Mouse (Mus musculus) midbrain, embryonic 10.5 days (tissue): Measurements from ENCODE around the gene 2310003L06Rik. TPM values are rescaled to one million over a fixed set of nuclear protein-coding genes. Genes with fewer than 3 reads are reported as not detected.

Source experiments
- DNase-seq: peaks from one replicate; pipeline ENCODE4 v3.0.0-alpha.2; 2017; ENCODE audit warnings: low spot score
- H3K27ac ChIP-seq: fragments of 300-500 bp; sonication (generic); replicated peaks from 2 replicates; pipeline ENCODE4 v1.5.1; 2016; ENCODE audit warnings: mild to moderate bottlenecking
- H3K27me3 ChIP-seq: fragments of 300-500 bp; sonication (generic); 2 replicates; pipeline ENCODE4 v1.6.1; 2016; ENCODE audit warnings: low read depth, mild to moderate bottlenecking; ENCODE audit not compliant: poor library complexity, severe bottlenecking
- H3K36me3 ChIP-seq: fragments of 300-500 bp; sonication (generic); 2 replicates; pipeline ENCODE4 v1.6.1; 2016; ENCODE audit warnings: mild to moderate bottlenecking, moderate library complexity
- H3K4me1 ChIP-seq: fragments of 300-500 bp; sonication (generic); 2 replicates; pipeline ENCODE4 v1.6.1; 2016
- H3K4me3 ChIP-seq: fragments of 300-500 bp; sonication (generic); 2 replicates; pipeline ENCODE4 v1.5.1; 2016; ENCODE audit warnings: mild to moderate bottlenecking, moderate library complexity
- H3K9me3 ChIP-seq: fragments of 300-500 bp; sonication (generic); replicated peaks from 2 replicates; pipeline ENCODE4 v1.6.1; 2016; ENCODE audit warnings: mild to moderate bottlenecking
- WGBS: fragments of 180-500 bp; shearing (Covaris S2); methylation state at CpG from one replicate; pipeline ENCODE4 v1.1.7; 2016; 5-methylcytosine and 5-hydroxymethylcytosine counted together
- polyA plus RNA-seq: library from polyadenylated mRNA; unstranded; fragments of >200 nt; fragmentation: Nextera tagmentation; extraction: Ambion mirVana; gene quantifications from 2 replicates; pipeline ENCODE4 v1.2.1, GENCODE M21; 2016

The 2310003L06Rik gene
- not detected in 2 replicates for polyA plus RNA-seq

GRCm38 (mm10) chr5:87969201-87969600 is at the start of gene 2310003L06Rik, which contains the start of gene Gm28434:
Gene 2310003L06Rik (plus strand): TSS chr5:87969459.
Gene Gm28434 (plus strand): TSS chr5:87969517.
- Histone ChIP-seq H3K4me3 (no peak within 1 kb of the TSS), H3K27me3 (no peaks in the 10 kb centered on the region), H3K36me3 (no peaks in the 10 kb centered on the region), H3K9me3 (no peaks in the 10 kb centered on the region), H3K4me1 (no peaks in the 10 kb centered on the region), H3K27ac (no peak within 1 kb of the TSS)
- no peak for DNase-seq
- WGBS: 74% methylated on average over 2 of the region's 2 CpGs

GRCm38 (mm10) chr5:87925372-87925771 is 43.9 kb upstream of the 2310003L06Rik start, which contains the start of gene Csn3:
Gene Csn3 (plus strand): TSS chr5:87925579.
- 36% methylated on average over 5 of the region's 5 CpGs for WGBS
- peak; percentile 16 for DNase-seq

DNA sequence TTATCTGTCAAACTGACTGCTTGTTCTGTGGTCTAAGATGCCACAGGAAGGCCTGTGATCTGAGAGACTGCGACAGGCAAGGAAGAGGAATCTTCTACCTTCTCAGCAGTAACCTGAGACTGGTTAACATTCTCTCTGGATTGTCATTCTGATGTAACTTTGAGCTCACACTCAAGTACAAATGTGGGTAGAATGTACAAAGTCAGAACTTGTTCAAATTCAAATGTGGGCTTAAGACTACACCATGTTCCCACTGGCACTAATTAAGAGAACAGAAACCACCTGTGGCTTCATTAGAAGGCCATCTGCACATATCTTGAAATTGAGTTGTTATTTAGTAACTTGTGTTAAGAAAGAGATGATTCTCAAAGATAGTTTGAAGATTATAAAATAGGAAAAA is 37.7 kb upstream of the 2310003L06Rik start:
- H3K27me3 ChIP-seq: no peaks in the 10 kb centered on the region
- H3K27ac ChIP-seq: no peak overlapping the region
- no peaks in the 10 kb centered on the region for H3K4me1 ChIP-seq
- no peaks in the 10 kb centered on the region for H3K36me3 ChIP-seq
- no peak for DNase-seq
- H3K9me3 ChIP-seq: no peaks in the 10 kb centered on the region
- H3K4me3 ChIP-seq: no peak overlapping the region
- WGBS: 27% methylated on average over 1 of the region's 1 CpGs

More at GRCm38 (mm10) chr5:87925372-87925771, 43.9 kb upstream of the 2310003L06Rik start, which contains the start of gene Csn3:
- Histone ChIP-seq H3K36me3 (no peaks in the 10 kb centered on the region), H3K4me3 (no peak within 1 kb of the TSS), H3K4me1 (no peaks in the 10 kb centered on the region), H3K27ac (no peak within 1 kb of the TSS), H3K9me3 (no peaks in the 10 kb centered on the region), H3K27me3 (no peaks in the 10 kb centered on the region)

DNA sequence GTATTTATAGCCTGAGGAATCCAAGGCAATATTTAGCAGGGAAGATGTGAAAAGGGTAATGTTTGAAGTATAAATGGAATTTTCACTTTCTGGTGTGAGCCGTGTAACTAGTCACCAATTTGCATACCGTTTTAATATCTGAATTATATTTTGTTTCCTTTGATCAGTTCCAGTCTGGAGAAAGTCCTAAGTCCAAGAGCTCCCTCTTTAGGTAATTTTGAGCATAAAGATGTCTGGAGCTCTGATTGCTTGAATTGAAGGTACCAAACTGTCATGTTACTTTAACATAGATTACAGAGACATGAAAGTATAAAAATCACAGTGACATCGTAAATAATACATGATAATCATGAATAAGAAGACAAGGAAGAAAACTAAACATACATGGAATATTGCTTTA is 28.5 kb upstream of the 2310003L06Rik start:
- no peak overlapping the region for H3K27ac ChIP-seq
- no peak overlapping the region for H3K4me3 ChIP-seq
- no peaks in the 10 kb centered on the region for H3K27me3 ChIP-seq
- no peak for DNase-seq
- no peaks in the 10 kb centered on the region for H3K4me1 ChIP-seq
- H3K9me3 ChIP-seq: no peaks in the 10 kb centered on the region
- H3K36me3 ChIP-seq: no peaks in the 10 kb centered on the region
- WGBS: 57% methylated on average over 3 of the region's 3 CpGs

GRCm38 (mm10) chr5:87942515-87942914 is 26.7 kb upstream of the 2310003L06Rik start:
- no peaks in the 10 kb centered on the region for H3K27me3 ChIP-seq
- H3K4me3 ChIP-seq: no peak overlapping the region
- H3K4me1 ChIP-seq: no peaks in the 10 kb centered on the region
- no peaks in the 10 kb centered on the region for H3K36me3 ChIP-seq
- no peak overlapping the region for H3K27ac ChIP-seq
- no peaks in the 10 kb centered on the region for H3K9me3 ChIP-seq
- no peak for DNase-seq

- no peak for DNase-seq
Observed at GRCm38 (mm10) chr5:87951836-87952235, 17.4 kb upstream of the 2310003L06Rik start.

GRCm38 (mm10) chr5:87979139-87979538 is 9.9 kb downstream of the 2310003L06Rik start, which contains the start of gene Cabs1:
Gene Cabs1 (plus strand): TSS chr5:87979439.
- Histone ChIP-seq H3K4me1 (no peaks in the 10 kb centered on the region), H3K27ac (no peak within 1 kb of the TSS), H3K4me3 (no peak within 1 kb of the TSS)

More at GRCm38 (mm10) chr5:87951836-87952235, 17.4 kb upstream of the 2310003L06Rik start:
- Histone ChIP-seq H3K4me1 (no peaks in the 10 kb centered on the region), H3K27ac (no peak overlapping the region), H3K27me3 (no peaks in the 10 kb centered on the region), H3K4me3 (no peak overlapping the region), H3K9me3 (no peaks in the 10 kb centered on the region), H3K36me3 (no peaks in the 10 kb centered on the region)

GRCm38 (mm10) chr5:87982468-87983214 is 13.4 kb downstream of the 2310003L06Rik start:
- no peak for DNase-seq
- Histone ChIP-seq H3K4me1 (no peaks in the 10 kb centered on the region), H3K36me3 (no peaks in the 10 kb centered on the region), H3K27ac (no peak overlapping the region), H3K27me3 (no peaks in the 10 kb centered on the region), H3K9me3 (no peaks in the 10 kb centered on the region), H3K4me3 (no peak overlapping the region)
- 60% methylated on average over 3 of the region's 3 CpGs for WGBS

More at GRCm38 (mm10) chr5:87979139-87979538, 9.9 kb downstream of the 2310003L06Rik start, which contains the start of gene Cabs1:
- Histone ChIP-seq H3K27me3 (no peaks in the 10 kb centered on the region), H3K9me3 (no peaks in the 10 kb centered on the region), H3K36me3 (no peaks in the 10 kb centered on the region)
- no peak for DNase-seq
- 89% methylated on average over 3 of the region's 3 CpGs for WGBS

DNA sequence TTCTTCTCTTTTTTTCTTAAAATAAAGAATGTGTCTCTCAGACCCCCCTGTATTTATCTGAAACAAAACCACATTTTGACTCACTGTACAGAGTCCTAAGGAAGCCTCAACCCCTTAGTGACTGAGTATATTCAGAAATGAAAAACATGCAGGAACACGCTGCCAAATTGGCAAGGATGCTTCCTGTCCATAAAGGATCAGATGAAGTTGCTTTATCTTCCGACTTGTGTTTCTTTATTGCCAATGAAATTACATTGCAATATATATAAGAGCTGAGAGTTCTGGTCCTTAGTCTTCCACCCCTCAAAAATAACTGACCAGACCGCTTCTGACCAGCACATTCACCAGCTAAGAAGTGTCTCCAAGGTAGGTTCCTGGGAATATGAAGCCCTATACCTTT is 33.0 kb downstream of the 2310003L06Rik start, which contains the start of gene Smr3a:
Gene Smr3a, plus strand, starts transcription at position 301 of the 400 bp plus-strand sequence.
- Histone ChIP-seq H3K36me3 (no peaks in the 10 kb centered on the region), H3K4me3 (no peak within 1 kb of the TSS), H3K27me3 (no peaks in the 10 kb centered on the region), H3K4me1 (no peaks in the 10 kb centered on the region), H3K9me3 (no peaks in the 10 kb centered on the region), H3K27ac (no peak within 1 kb of the TSS)
- no peak for DNase-seq
- 98% methylated on average over 3 of the region's 3 CpGs for WGBS

- Histone ChIP-seq H3K27ac (no peak overlapping the region), H3K27me3 (no peaks in the 10 kb centered on the region), H3K9me3 (no peaks in the 10 kb centered on the region), H3K4me3 (no peak overlapping the region), H3K36me3 (no peaks in the 10 kb centered on the region), H3K4me1 (no peaks in the 10 kb centered on the region)
- no peak for DNase-seq
Observed at GRCm38 (mm10) chr5:88005241-88005640, 36.0 kb downstream of the 2310003L06Rik start.

Other genes with a start within 250 kb of the 2310003L06Rik start
- not detected in 2 replicates for gene Csn1s2a, start 194.9 kb upstream of the 2310003L06Rik start, polyA plus RNA-seq
- not detected in 2 replicates for gene Csn1s2b, start 161.4 kb upstream of the 2310003L06Rik start, polyA plus RNA-seq
- gene Prr27, start 143.8 kb upstream of the 2310003L06Rik start, polyA plus RNA-seq: not detected in 2 replicates
- gene Odam, start 84.4 kb upstream of the 2310003L06Rik start, polyA plus RNA-seq: not detected in 2 replicates
- gene Csn3, start 43.9 kb upstream of the 2310003L06Rik start, polyA plus RNA-seq: 0.41 and 1.0 TPM in 2 replicates
- gene Gm28434, start 58 bp downstream of the 2310003L06Rik start, polyA plus RNA-seq: not detected in 2 replicates
- not detected in 2 replicates for gene Cabs1, start 10.0 kb downstream of the 2310003L06Rik start, polyA plus RNA-seq
- not detected in 2 replicates for gene Smr3a, start 33.1 kb downstream of the 2310003L06Rik start, polyA plus RNA-seq
- not detected in 2 replicates for gene Smr2, start 117.1 kb downstream of the 2310003L06Rik start, polyA plus RNA-seq
- gene Gm11116, start 142.1 kb downstream of the 2310003L06Rik start, polyA plus RNA-seq: not detected in 2 replicates
- not detected in 2 replicates for gene Gm11115, start 184.6 kb downstream of the 2310003L06Rik start, polyA plus RNA-seq